Mouse (Mus musculus): Measurements from ENCODE around the gene Kmt2d.
A peak's percentile ranks its signal among the peaks of the same experiment; 100 is the strongest.

GRCm38 (mm10) chr15:98877331-98877730 is 6.3 kb upstream of the Kmt2d start:
- no peak for TF ChIP-seq POLR2A (IDR thresholded peaks at IDR 0.05; ENCODE audit: borderline replicate concordance, control insufficient read depth, low read depth, low read length)
- TF ChIP-seq CTCF (IDR thresholded peaks at IDR 0.05; ENCODE audit: control insufficient read depth, insufficient read depth, low read length): peak; percentile 14; the same call in 1 of the 2 replicates
